Mouse (Mus musculus) limb, embryonic 10.5 days (tissue): ENCODE data around the gene Gm7298. TPM values are rescaled to one million over a fixed set of nuclear protein-coding genes. Genes with fewer than 3 reads are reported as not detected.
"Not testable (repeated sequence)": the region's sequence is repeated elsewhere in the genome, so short reads cannot be mapped to it uniquely, and the experiment has no call there.

Experiments
- DNase-seq: peaks from one replicate; pipeline ENCODE4 v3.0.0-alpha.2; 2017; ENCODE audit warnings: low spot score
- H3K27ac ChIP-seq: fragments of 300-500 bp; sonication (generic); 2 replicates; pipeline ENCODE4 v1.5.1; 2016; ENCODE audit warnings: mild to moderate bottlenecking
- H3K27me3 ChIP-seq: fragments of 300-500 bp; sonication (generic); 2 replicates; pipeline ENCODE4 v1.6.1; 2016; ENCODE audit warnings: low read depth, mild to moderate bottlenecking; ENCODE audit not compliant: poor library complexity, severe bottlenecking
- H3K36me3 ChIP-seq: fragments of 300-500 bp; sonication (generic); 2 replicates; pipeline ENCODE4 v1.6.1; 2016; ENCODE audit warnings: mild to moderate bottlenecking, moderate library complexity
- H3K4me1 ChIP-seq: fragments of 300-500 bp; sonication (generic); 2 replicates; pipeline ENCODE4 v1.6.1; 2016
- H3K4me3 ChIP-seq: fragments of 300-500 bp; sonication (generic); 2 replicates; pipeline ENCODE4 v1.5.1; 2016; ENCODE audit warnings: mild to moderate bottlenecking, moderate library complexity
- H3K9me3 ChIP-seq: fragments of 300-500 bp; sonication (generic); replicated peaks from 2 replicates; pipeline ENCODE4 v1.6.1; 2016; ENCODE audit warnings: mild to moderate bottlenecking
- WGBS: fragments of 180-500 bp; shearing (Covaris S2); methylation state at CpG from one replicate; pipeline ENCODE4 v1.1.7; 2016; 5-methylcytosine and 5-hydroxymethylcytosine counted together
- polyA plus RNA-seq: library from polyadenylated mRNA; unstranded; fragments of >200 nt; fragmentation: Nextera tagmentation; extraction: Ambion mirVana; gene quantifications from 2 replicates; pipeline ENCODE4 v1.2.1, GENCODE M21; 2016

Gene Gm7298
- polyA plus RNA-seq, result not detected in 2 replicates

GRCm38 (mm10) chr6:121732632-121733031, at the start of gene Gm7298:
Gm7298 (plus strand) TSS chr6:121732932.
- 55% methylated on average over 3 of the region's 3 CpGs for WGBS
- Histone ChIP-seq H3K36me3 (no peaks in the 10 kb centered on the region), H3K4me1 (no peaks in the 10 kb centered on the region), H3K27ac (no peak within 1 kb of the TSS), H3K9me3 (no peaks in the 10 kb centered on the region), H3K27me3 (no peaks in the 10 kb centered on the region), H3K4me3 (no peak within 1 kb of the TSS)
- no peak for DNase-seq

GRCm38 (mm10) chr6:121828034-121828433, 95.3 kb downstream of the Gm7298 start:
- H3K27me3 ChIP-seq, result no peaks in the 10 kb centered on the region
- H3K27ac ChIP-seq, result no peak overlapping the region
- no peaks in the 10 kb centered on the region for H3K4me1 ChIP-seq
- H3K36me3 ChIP-seq, result no peaks in the 10 kb centered on the region
- no peaks in the 10 kb centered on the region for H3K9me3 ChIP-seq
- no peak overlapping the region for H3K4me3 ChIP-seq
- no peak for DNase-seq
- WGBS, result 83% methylated on average over 4 of the region's 4 CpGs

GRCm38 (mm10) chr6:121836361-121836760, 103.6 kb downstream of the Gm7298 start:
- Histone ChIP-seq H3K9me3 (0 out of 2 replicates have a peak, but pooled peaks cover 2% of the 10 kb centered on the region), H3K36me3 (no peaks in the 10 kb centered on the region), H3K27ac (no peak overlapping the region), H3K4me1 (no peaks in the 10 kb centered on the region), H3K27me3 (no peaks in the 10 kb centered on the region), H3K4me3 (no peak overlapping the region)
- 97% methylated on average over 1 of the region's 1 CpGs for WGBS
- DNase-seq, result no peak

- H3K27me3 ChIP-seq, H3K27ac ChIP-seq, H3K9me3 ChIP-seq, H3K4me1 ChIP-seq, H3K4me3 ChIP-seq, DNase-seq, H3K36me3 ChIP-seq: not testable (repeated sequence)
- 81% methylated on average over 4 of the region's 4 CpGs for WGBS
These were observed 105.5 kb downstream of the Gm7298 start, which contains the start of gene Mug1 for GRCm38 (mm10) chr6:121838271-121838670. Mug1 (plus strand) TSS chr6:121838541.

Other genes starting within 250 kb of the Gm7298 start
- 0.80 and 1.3 TPM in 2 replicates for gene A2m, start 97.6 kb upstream of the Gm7298 start, polyA plus RNA-seq
- not detected in 2 replicates for gene Mug1, start 105.6 kb downstream of the Gm7298 start, polyA plus RNA-seq